Mouse (Mus musculus): ENCODE data around the gene Tmbim7.

DNA sequence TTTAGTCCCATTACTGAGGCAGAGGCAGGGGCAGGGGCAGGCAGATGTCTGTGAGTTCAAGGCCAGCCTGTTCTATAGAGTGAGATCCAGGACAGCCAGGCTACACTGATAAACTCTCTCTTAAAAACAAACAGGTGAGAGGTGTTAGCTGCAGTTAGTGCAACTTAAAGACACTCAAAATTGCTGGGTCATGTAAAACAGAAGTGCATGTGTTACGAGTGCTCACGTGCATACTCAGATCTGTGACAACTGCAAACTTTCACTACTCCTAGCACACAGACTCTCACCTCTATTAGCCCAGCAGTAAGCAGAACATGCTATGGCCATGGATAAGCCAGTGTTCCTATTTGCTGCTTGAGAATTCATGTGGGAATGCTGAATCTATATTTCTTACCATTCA lies 72.4 kb downstream of the Tmbim7 start:
- no peak for TF ChIP-seq CTCF (IDR thresholded peaks at IDR 0.05; ENCODE audit: control insufficient read depth, insufficient read depth, insufficient read length)
- no peak for TF ChIP-seq CEBPB (IDR thresholded peaks at IDR 0.05; ENCODE audit: low read depth)
- no peak for TF ChIP-seq MAX (IDR thresholded peaks at IDR 0.05)
- TF ChIP-seq USF1 (IDR thresholded peaks at IDR 0.05; ENCODE audit: low read depth) = no peak
